ENCODE assay signal across 9 mouse cellular contexts in the genomic region with DNA sequence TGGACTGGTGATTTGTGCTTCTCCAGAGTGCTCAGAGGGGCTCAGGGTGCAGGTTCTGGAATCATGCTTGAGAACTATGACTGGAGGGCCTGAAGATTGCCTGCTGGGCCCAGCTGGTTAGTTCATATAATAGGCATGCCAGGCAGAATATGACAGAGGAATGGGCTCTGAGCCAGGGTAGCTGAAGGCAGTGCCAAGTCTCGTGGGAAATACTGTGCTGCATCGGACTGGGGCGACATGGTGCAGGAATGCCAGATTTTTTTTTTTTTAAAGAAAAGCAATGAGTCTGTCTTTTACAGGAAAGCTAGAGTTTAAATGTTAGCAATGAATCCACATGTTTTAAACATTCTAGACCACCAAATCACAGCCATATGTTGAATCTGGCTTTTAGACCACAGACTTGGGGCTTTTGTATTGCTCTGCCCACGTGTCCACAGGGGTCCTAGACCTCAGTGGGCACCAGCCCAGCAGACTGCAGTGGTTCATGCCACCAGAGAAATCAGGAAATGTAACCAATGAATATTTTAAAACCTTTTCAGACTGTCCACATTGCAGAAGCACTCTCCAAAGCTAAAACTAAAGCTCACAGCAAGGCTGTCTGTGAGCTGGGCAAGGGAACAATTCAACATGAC. TPM values are rescaled to one million over a fixed set of nuclear protein-coding genes. Genes with fewer than 3 reads are reported as not detected.
DNase-seq lines count a peak whose midpoint lies in the region; ATAC-seq lines count a peak whose summit lies in the region.
"Had no signal": no experiment of that assay in that cellular context is flagged by ENCODE, and none has a peak within 500 bp of the region (broad histone marks: within the 10 kb centered on the region; RNA-seq: fewer than 3 reads in every experiment).

No protein-coding gene starts in this region.

- no peaks in the 10 kb centered on the region for H3K36me3 ChIP-seq in forebrain, embryonic 15.5 days
- no peaks in the 10 kb centered on the region for H3K36me3 ChIP-seq in forebrain, embryonic 11.5 days (ENCODE audit: control insufficient read depth, insufficient read depth, low read length)

- peak; percentile 94 for ATAC-seq in forebrain, embryonic 15.5 days (replicated peaks)
- ATAC-seq in forebrain, embryonic 11.5 days (replicated peaks; ENCODE audit: low FRiP score), result no peak

- no peak for DNase-seq in forebrain, embryonic 11.5 days (ENCODE audit: low spot score)
- DNase-seq in testis, postnatal 10 days (ENCODE audit: low spot score), result peak; percentile 62
- DNase-seq in testis, postnatal 14 days (ENCODE audit: low spot score), result no peak
- peak; percentile 18 to 38 for DNase-seq in heart, postnatal 36 days
- DNase-seq in left cerebral cortex, postnatal 36 days (ENCODE audit: low spot score in 2 of 2), result peak; percentile 30 to 48
- DNase-seq in right cerebral cortex, postnatal 4 days, result peak; percentile 74
- no peak for DNase-seq in spleen, adult 18-20 months

- H3K4me1 ChIP-seq in forebrain, embryonic 15.5 days, result peaks cover 25% of the 10 kb centered on the region
- no peaks in the 10 kb centered on the region for H3K4me1 ChIP-seq in forebrain, embryonic 11.5 days (replicated peaks; ENCODE audit: control insufficient read depth, insufficient read depth, low read length)

- no peak overlapping the region for H3K4me3 ChIP-seq in forebrain, embryonic 15.5 days
- H3K4me3 ChIP-seq in forebrain, embryonic 11.5 days (ENCODE audit: low read depth, low read length), result no peak overlapping the region

- no peak overlapping the region; the same call in 1 of the 2 replicates for H3K27ac ChIP-seq in forebrain, embryonic 15.5 days (replicated peaks)
- no peak overlapping the region for H3K27ac ChIP-seq in forebrain, embryonic 11.5 days (ENCODE audit: low read depth, low read length)

- no peak overlapping the region for H3K9ac ChIP-seq in forebrain, embryonic 15.5 days (replicated peaks)
- no peak overlapping the region for H3K9ac ChIP-seq in forebrain, embryonic 11.5 days (ENCODE audit: low read length)

- H3K4me2 ChIP-seq in forebrain, embryonic 15.5 days (replicated peaks), result no peak overlapping the region
- no peak overlapping the region for H3K4me2 ChIP-seq in forebrain, embryonic 11.5 days (ENCODE audit: low read depth, low read length, severe bottlenecking)

- WGBS in forebrain, embryonic 15.5 days, result 15% methylated on average over 4 of the region's 4 CpGs
- 70% methylated on average over 4 of the region's 4 CpGs for WGBS in forebrain, embryonic 11.5 days

- intact Hi-C loops in heart, postnatal 36 days (cut with DNase I), result no loop called here
- intact Hi-C loops in left cerebral cortex, postnatal 36 days (cut with DNase I), result no loop called here

- H3K27me3 ChIP-seq in forebrain, embryonic 15.5 days, result no peaks in the 10 kb centered on the region
- no peaks in the 10 kb centered on the region for H3K27me3 ChIP-seq in forebrain, embryonic 11.5 days (ENCODE audit: control insufficient read depth, insufficient read depth, low read length)

- no peaks in the 10 kb centered on the region for H3K9me3 ChIP-seq in forebrain, embryonic 15.5 days
- no peaks in the 10 kb centered on the region for H3K9me3 ChIP-seq in forebrain, embryonic 11.5 days (ENCODE audit: control insufficient read depth, low read length)

RNA-seq across cellular contexts. Expression of a gene that starts 33.8 kb away (rescaled TPM):
- polyA plus RNA-seq in forebrain, embryonic 15.5 days (2015; fragmentation: Nextera tagmentation; extraction: Ambion mirVana), result 1.9 and 2.2 TPM in 2 replicates
- polyA plus RNA-seq in forebrain, embryonic 11.5 days (2014; fragmentation: Nextera tagmentation; extraction: Ambion mirVana), result 0.94 and 1.1 TPM in 2 replicates
- total RNA-seq in heart, postnatal 36 days (2021), result not detected
- total RNA-seq in left cerebral cortex, postnatal 36 days (2021), result 1 to 10 TPM; 1.4 to 1.6 TPM
- polyA plus RNA-seq: C2C12 had no signal

Comparison
In these comparisons a context has a peak if more than half of its experiments do, and no peak if none do; other contexts are left out.
1. DNase-seq: peak in testis, postnatal 10 days (single experiment), heart, postnatal 36 days (2 of 2), left cerebral cortex, postnatal 36 days (2 of 2) and right cerebral cortex, postnatal 4 days (single experiment); none in forebrain, embryonic 11.5 days (single experiment), testis, postnatal 14 days (single experiment) and spleen, adult 18-20 months (0 of 2).